In the genomic region with DNA sequence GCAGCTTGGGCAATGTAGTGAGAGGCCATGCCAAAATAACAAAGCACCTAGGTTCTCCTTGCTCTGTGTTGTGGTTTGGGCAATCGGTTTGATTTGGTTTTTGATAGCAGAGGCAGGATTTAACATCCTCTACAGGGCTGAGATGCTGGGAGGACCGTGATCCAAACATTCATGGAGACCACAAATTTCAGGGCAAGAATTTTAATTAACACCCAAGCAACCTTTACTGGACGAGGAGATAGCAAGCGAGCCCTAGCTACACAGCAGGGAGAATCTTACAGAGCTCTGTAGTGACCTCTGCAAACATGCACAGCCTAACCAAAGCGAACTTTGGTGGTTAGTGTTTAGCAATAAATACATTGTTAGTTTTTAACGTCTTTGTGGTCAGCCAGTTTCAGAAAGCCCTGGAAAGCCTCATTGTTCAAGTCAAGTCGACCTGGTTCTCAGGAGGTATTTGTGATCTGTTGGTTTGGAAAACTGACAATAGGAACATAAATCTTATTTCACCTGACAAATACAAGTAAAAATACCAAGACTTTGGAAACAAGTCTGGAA, we compare ENCODE assay signal across 28 mouse cellular contexts. TPM values are rescaled to one million over a fixed set of nuclear protein-coding genes. Genes with fewer than 3 reads are reported as not detected.
DNase-seq lines count a peak whose midpoint lies in the region; ATAC-seq and TF ChIP-seq lines count a peak whose summit lies in the region.
"Had no signal": no experiment of that assay in that cellular context is flagged by ENCODE, and none has a peak within 500 bp of the region (broad histone marks: within the 10 kb centered on the region; RNA-seq: fewer than 3 reads in every experiment).

No protein-coding gene starts in this region.

- TF ChIP-seq CTCF in C2C12 (IDR thresholded peaks at IDR 0.05; ENCODE audit: control insufficient read depth, insufficient read depth, insufficient read length) = no peak

- no peaks in the 10 kb centered on the region for H3K9me3 ChIP-seq in midbrain, embryonic 13.5 days
- H3K9me3 ChIP-seq: embryonic facial prominence, embryonic 13.5 days; embryonic facial prominence, embryonic 15.5 days; forebrain, embryonic 10.5 days; forebrain, embryonic 12.5 days; G1E had no signal

- H3K79me2 ChIP-seq in C2C12 (ENCODE audit: control insufficient read depth, insufficient read depth) = no peaks in the 10 kb centered on the region

- H3K4me3 ChIP-seq in C2C12 (ENCODE audit: insufficient read depth, poor library complexity, severe bottlenecking) = no peak overlapping the region
- H3K4me3 ChIP-seq in midbrain, embryonic 13.5 days (replicated peaks) = no peak overlapping the region
- H3K4me3 ChIP-seq: embryonic facial prominence, embryonic 13.5 days; embryonic facial prominence, embryonic 15.5 days; erythroblast, embryonic 14.5 days; forebrain, embryonic 10.5 days; forebrain, embryonic 12.5 days had no signal

- H3K27ac ChIP-seq in midbrain, embryonic 13.5 days = no peak overlapping the region
- H3K27ac ChIP-seq: embryonic facial prominence, embryonic 13.5 days; embryonic facial prominence, embryonic 15.5 days; forebrain, embryonic 10.5 days; forebrain, embryonic 12.5 days had no signal

- 79% methylated on average over 7 of the region's 7 CpGs for WGBS in midbrain, embryonic 13.5 days

- no peaks in the 10 kb centered on the region for H3K79me3 ChIP-seq in C2C12 (ENCODE audit: low read depth)

- no peaks in the 10 kb centered on the region for H3K36me3 ChIP-seq in C2C12 (ENCODE audit: control insufficient read depth, insufficient read depth)
- no peaks in the 10 kb centered on the region for H3K36me3 ChIP-seq in midbrain, embryonic 13.5 days
- H3K36me3 ChIP-seq: embryonic facial prominence, embryonic 13.5 days; embryonic facial prominence, embryonic 15.5 days; forebrain, embryonic 10.5 days; forebrain, embryonic 12.5 days; G1E had no signal

- H3K4me1 ChIP-seq in midbrain, embryonic 13.5 days (replicated peaks) = no peaks in the 10 kb centered on the region
- H3K4me1 ChIP-seq: embryonic facial prominence, embryonic 15.5 days; forebrain, embryonic 10.5 days; forebrain, embryonic 12.5 days had no signal

- no peak overlapping the region for H3ac ChIP-seq in C2C12 (ENCODE audit: control insufficient read depth, insufficient read length, low read depth)

- no peak overlapping the region for H3K9ac ChIP-seq in midbrain, embryonic 13.5 days (replicated peaks)
- H3K9ac ChIP-seq: embryonic facial prominence, embryonic 13.5 days; embryonic facial prominence, embryonic 15.5 days; forebrain, embryonic 12.5 days had no signal

- peak; percentile 31 for DNase-seq in 416B (ENCODE audit: low read depth)
- peak; percentile 58 for DNase-seq in Muller cell, postnatal 12 days (ENCODE audit: inconsistent ontology term)
- no peak for DNase-seq in cerebellum, adult 8-10 months
- no peak for DNase-seq in gastrocnemius, adult 18-20 months (ENCODE audit: low spot score)
- DNase-seq: adrenal gland, adult 8-10 months; adrenal gland, postnatal 14 days; adrenal gland, postnatal 36 days; B cell, adult 2 months; cerebellum, adult 11 months; cerebellum, adult 18-20 months; cerebellum, adult 9-10 months; cerebellum, postnatal 10 days; cerebellum, postnatal 25 days; embryo, embryonic 11 days had no signal

- no peaks in the 10 kb centered on the region for H3K27me3 ChIP-seq in C2C12 (ENCODE audit: control insufficient read depth, insufficient read depth, insufficient read length)
- no peaks in the 10 kb centered on the region for H3K27me3 ChIP-seq in midbrain, embryonic 13.5 days
- H3K27me3 ChIP-seq: CH12.LX; embryonic facial prominence, embryonic 13.5 days; embryonic facial prominence, embryonic 15.5 days; forebrain, embryonic 12.5 days had no signal

- H3K4me2 ChIP-seq in midbrain, embryonic 13.5 days (replicated peaks) = no peak overlapping the region
- H3K4me2 ChIP-seq: embryonic facial prominence, embryonic 13.5 days; embryonic facial prominence, embryonic 15.5 days; forebrain, embryonic 12.5 days had no signal

- ATAC-seq in megakaryocyte progenitor cell, adult 5-6 weeks (replicated peaks; ENCODE audit: poor library complexity) = peak; percentile 52; the same call in 1 of the 2 replicates
- no peak for ATAC-seq in cerebellum, adult (ENCODE audit: insufficient number of reproducible peaks, low FRiP score, low TSS enrichment)
- no peak for ATAC-seq in midbrain, embryonic 13.5 days
- ATAC-seq: CD4-positive, CD25-positive, alpha-beta regulatory T cell, adult 4 months; forebrain, embryonic 14.5 days; forebrain, embryonic 16.5 days had no signal

TF ChIP-seq in C2C12, 6 proteins besides CTCF, POLR2A, EP300 and RAD21:
- TF ChIP-seq CEBPB (IDR thresholded peaks at IDR 0.05; ENCODE audit: low read depth) (peak; percentile 64), FOSL1 (IDR thresholded peaks at IDR 0.05; ENCODE audit: insufficient read depth, low read length, poor library complexity, severe bottlenecking) (no peak)

RNA-seq across cellular contexts. Expression of gene Snapc3, which starts 41.0 kb away (rescaled TPM):
- 13.4 TPM for polyA plus RNA-seq in C2C12 (2012; fragmentation: generic; extraction: Trizol)
- total RNA-seq in megakaryocyte progenitor cell, adult 5-6 weeks (2015) = 16.3 and 23.8 TPM in 2 replicates
- total RNA-seq in megakaryocyte progenitor cell, adult 5-6 weeks (2017) = 33.6 and 35.0 TPM in 2 replicates
- 93.9 and 95.5 TPM in 2 replicates for polyA plus RNA-seq in midbrain, embryonic 13.5 days (2015; fragmentation: Nextera tagmentation; extraction: Ambion mirVana)
- total RNA-seq in gastrocnemius, adult 18-20 months (2021) = 1 to 10 TPM; 8.3 to 9.2 TPM

RNA-seq across cellular contexts. Expression of gene Ttc39b, which starts 52.5 kb away (rescaled TPM):
- 23.6 TPM for polyA plus RNA-seq in C2C12 (2012; fragmentation: generic; extraction: Trizol)
- 1.9 and 2.9 TPM in 2 replicates for total RNA-seq in megakaryocyte progenitor cell, adult 5-6 weeks (2015)
- 1.00 and 3.3 TPM in 2 replicates for total RNA-seq in megakaryocyte progenitor cell, adult 5-6 weeks (2017)
- polyA plus RNA-seq in midbrain, embryonic 13.5 days (2015; fragmentation: Nextera tagmentation; extraction: Ambion mirVana) = 3.7 and 4.4 TPM in 2 replicates
- total RNA-seq in gastrocnemius, adult 18-20 months (2021) = 1 to 10 TPM; 5.0 to 6.0 TPM
- polyA plus RNA-seq: G1E had no signal

Comparison
In these comparisons a context has a peak if more than half of its experiments do, and no peak if none do; other contexts are left out.
1. DNase-seq: peak in 416B (single experiment) and Muller cell, postnatal 12 days (single experiment); none in cerebellum, adult 8-10 months (single experiment) and gastrocnemius, adult 18-20 months (single experiment).